Mouse (Mus musculus): ENCODE results near the gene Nlrp4b.
"Not testable (repeated sequence)": the region's sequence is repeated elsewhere in the genome, so short reads cannot be mapped to it uniquely, and the experiment has no call there.

Gene Nlrp4b

DNA sequence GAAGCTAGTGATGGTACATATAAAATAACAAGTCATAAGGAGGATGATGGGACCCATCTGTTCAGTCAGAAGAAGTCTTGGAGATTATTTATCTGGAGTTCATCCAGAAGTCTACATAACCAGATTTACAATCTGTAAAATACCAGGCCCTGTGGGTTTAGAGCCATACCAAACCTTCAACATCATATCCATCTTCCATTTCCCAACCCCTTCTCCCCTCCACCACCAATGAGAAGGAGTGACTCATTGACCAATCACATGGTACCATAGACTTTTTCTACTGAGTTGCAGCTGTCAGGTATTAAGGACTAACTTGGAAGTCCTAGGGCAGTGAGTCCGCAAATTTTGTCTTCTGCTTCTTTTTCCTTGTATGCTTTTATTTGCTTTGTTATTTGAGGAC lies at the start of gene Nlrp4b:
Nlrp4b (plus strand) TSS at position 301 of the 400 bp plus-strand sequence.
- DNase-seq, result no peak

DNA sequence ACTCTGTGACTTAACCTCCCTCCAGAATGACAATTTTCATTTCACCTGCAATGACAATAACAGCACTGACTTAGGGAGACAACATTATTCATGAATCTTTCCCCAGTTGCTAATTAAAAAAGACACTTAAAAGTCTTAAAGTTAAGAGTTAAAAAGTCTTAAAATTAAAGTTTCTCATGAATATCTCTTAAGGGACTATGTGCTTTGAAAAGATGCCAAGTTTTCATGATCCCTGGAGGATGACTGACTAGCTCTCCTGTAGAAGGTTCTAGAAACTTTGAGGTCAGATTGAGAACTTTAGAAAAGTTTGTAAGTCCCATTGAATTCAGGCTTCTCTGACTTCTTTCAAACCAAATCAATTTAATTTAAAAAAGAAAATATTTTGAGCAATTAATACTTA lies 66.7 kb downstream of the Nlrp4b start, which contains the start of gene Vmn1r71:
Vmn1r71 (minus strand) TSS at position 101 of the 400 bp plus-strand sequence.
- no peak for DNase-seq

DNA sequence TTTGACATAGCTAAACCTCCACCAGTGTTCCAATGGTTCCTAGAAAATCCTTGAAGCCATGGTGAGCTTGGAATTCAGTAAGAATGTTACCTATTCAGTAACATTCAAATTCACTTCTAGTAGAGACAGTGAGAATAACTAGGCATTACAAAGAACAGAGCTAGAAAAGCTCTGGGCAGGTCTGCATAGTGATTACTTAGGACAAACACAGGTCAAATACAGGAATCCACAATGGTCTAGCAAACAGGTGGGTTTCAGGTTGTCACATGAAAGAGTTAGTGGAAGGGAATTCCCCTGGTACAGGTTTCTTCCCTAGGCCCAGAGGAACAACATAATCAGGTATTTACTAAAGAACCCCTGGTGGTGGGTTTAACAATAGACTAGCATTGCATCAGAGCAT lies 70.0 kb downstream of the Nlrp4b start:
- DNase-seq, result not testable (repeated sequence)
